Mouse (Mus musculus): Measurements from ENCODE around the gene Ccnd3. TPM values are rescaled to one million over a fixed set of nuclear protein-coding genes. Genes with fewer than 3 reads are reported as not detected.

The Ccnd3 gene
- polyA plus RNA-seq, 1 experiment from 2014 or later, result 451 TPM

DNA sequence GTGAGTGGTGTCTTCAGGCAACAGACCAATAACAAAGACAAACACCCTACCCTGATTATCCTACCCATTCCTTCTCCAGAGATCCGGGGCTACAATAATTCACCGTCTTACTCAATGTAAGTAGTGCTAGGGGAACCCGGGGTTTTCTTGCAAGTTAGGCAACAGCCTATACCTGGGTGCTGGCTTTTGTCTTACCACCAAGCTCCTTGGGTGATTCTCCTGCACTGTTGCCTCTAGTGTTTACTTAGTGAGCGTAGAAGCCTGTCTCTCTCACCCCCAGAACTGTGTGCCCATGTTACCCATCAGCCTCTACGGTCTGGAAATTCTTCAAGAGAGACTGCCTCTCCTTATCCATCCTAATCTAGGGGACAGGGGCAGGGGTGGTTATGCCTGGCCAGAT lies 623 bp upstream of the Ccnd3 start:
- peaks cover 59% of the 10 kb centered on the region for H3K4me1 ChIP-seq
- H3K27me3 ChIP-seq (replicated peaks), result no peaks in the 10 kb centered on the region
- ATAC-seq (ENCODE audit: extremely low read depth, insufficient number of reproducible peaks, low FRiP score, low TSS enrichment), result no peak
- H3K4me3 ChIP-seq, result peak overlapping the region; percentile 59
- H3K9ac ChIP-seq, result peak overlapping the region; percentile 86
- peaks cover 16% of the 10 kb centered on the region for H3K36me3 ChIP-seq
- peak overlapping the region; percentile 76; the same call in 1 of the 2 replicates for H3K27ac ChIP-seq (replicated peaks)
- peak overlapping the region; percentile 87 for H3K4me2 ChIP-seq
- no peaks in the 10 kb centered on the region for H3K9me3 ChIP-seq
- 62% methylated on average over 5 of the region's 5 CpGs for WGBS

DNA sequence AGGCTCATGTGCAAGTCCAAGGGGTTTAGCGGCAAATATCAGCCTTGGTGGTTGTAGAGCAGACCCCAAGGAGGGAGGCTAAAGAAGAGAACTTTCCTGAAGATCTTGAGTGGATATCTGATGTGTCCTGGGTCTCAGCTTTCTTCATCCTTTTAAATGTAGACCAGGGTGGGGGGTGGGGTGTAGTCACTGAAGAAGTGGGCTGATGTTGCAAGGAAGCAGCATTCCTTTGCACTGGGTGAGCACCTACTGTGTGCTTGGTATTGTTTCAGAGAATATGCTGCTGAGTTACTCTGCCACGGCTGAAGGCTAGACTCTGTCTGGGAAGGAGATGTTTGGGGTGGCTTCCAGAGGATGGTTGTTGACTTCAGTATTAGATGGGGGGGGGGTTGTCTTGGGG lies 715 bp downstream of the Ccnd3 start:
- H3K4me1 ChIP-seq, result peaks cover 63% of the 10 kb centered on the region
- H3K27me3 ChIP-seq (replicated peaks), result no peaks in the 10 kb centered on the region
- ATAC-seq (ENCODE audit: extremely low read depth, insufficient number of reproducible peaks, low FRiP score, low TSS enrichment), result no peak
- H3K4me3 ChIP-seq, result peak overlapping the region; percentile 59
- peaks cover 5% of the 10 kb centered on the region for H3K36me3 ChIP-seq
- WGBS, result 61% methylated on average over 2 of the region's 2 CpGs
- H3K9ac ChIP-seq, result peak overlapping the region; percentile 86
- no peaks in the 10 kb centered on the region for H3K9me3 ChIP-seq
- peak overlapping the region; percentile 87 for H3K4me2 ChIP-seq
- peak overlapping the region; percentile 76 for H3K27ac ChIP-seq (replicated peaks)

DNA sequence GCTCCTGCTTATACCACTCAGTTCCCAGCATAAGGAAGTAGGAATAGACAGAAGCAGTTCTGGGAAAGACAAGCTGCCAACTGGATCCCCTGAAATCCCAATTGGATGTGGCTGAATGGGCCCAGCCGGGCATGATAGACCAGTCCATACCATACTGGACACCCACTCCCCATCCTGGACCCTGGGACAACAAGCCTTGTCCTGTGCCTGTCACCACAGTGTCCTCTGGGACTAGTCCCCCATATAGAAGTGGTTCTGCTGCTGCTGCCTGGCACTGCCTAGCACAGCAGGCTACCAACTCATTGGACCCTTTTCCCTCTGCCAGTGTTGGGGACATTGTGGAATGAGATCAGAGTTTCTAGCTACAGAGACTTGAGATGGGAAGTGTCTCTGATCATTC lies 1.2 kb downstream of the Ccnd3 start:
- H3K4me3 ChIP-seq, result peak overlapping the region; percentile 4; the same call in 1 of the 2 replicates
- peak overlapping the region; percentile 86; the same call in 1 of the 2 replicates for H3K9ac ChIP-seq
- peaks cover 62% of the 10 kb centered on the region for H3K4me1 ChIP-seq
- no peak overlapping the region for H3K27ac ChIP-seq (replicated peaks)
- no peak for ATAC-seq (ENCODE audit: extremely low read depth, insufficient number of reproducible peaks, low FRiP score, low TSS enrichment)
- WGBS, result 95% methylated on average over 1 of the region's 1 CpGs
- no peaks in the 10 kb centered on the region for H3K27me3 ChIP-seq (replicated peaks)
- no peaks in the 10 kb centered on the region for H3K9me3 ChIP-seq
- H3K36me3 ChIP-seq, result peaks cover under 1% of the 10 kb centered on the region; the same call in 1 of the 2 replicates
- peak overlapping the region; percentile 87 for H3K4me2 ChIP-seq

DNA sequence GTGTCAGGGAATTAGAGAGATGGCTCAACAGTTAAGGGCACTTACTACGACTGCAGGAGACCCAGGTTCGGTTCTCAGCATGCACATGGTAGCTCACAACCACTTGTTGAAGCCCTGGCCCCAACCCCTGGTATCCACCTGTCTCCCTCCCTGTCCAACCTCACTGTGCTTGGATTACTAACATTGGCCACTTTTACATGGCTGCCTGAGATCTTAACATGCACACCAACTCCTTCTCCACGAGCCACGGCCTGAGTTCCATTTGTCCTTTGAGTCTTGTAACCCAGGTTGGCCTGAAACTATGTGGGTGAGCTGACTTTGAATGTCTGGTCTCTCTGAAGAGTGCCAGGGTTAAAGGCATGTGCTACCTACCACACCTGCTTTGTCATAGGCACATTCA lies 1.8 kb downstream of the Ccnd3 start:
- no peaks in the 10 kb centered on the region for H3K36me3 ChIP-seq
- no peak overlapping the region for H3K27ac ChIP-seq (replicated peaks)
- H3K27me3 ChIP-seq (replicated peaks), result no peaks in the 10 kb centered on the region
- H3K4me2 ChIP-seq, result no peak overlapping the region
- ATAC-seq (ENCODE audit: extremely low read depth, insufficient number of reproducible peaks, low FRiP score, low TSS enrichment), result no peak
- WGBS, result 86% methylated on average over 4 of the region's 4 CpGs
- no peak overlapping the region for H3K4me3 ChIP-seq
- H3K9me3 ChIP-seq, result no peaks in the 10 kb centered on the region
- no peak overlapping the region for H3K9ac ChIP-seq
- H3K4me1 ChIP-seq, result peaks cover 61% of the 10 kb centered on the region

DNA sequence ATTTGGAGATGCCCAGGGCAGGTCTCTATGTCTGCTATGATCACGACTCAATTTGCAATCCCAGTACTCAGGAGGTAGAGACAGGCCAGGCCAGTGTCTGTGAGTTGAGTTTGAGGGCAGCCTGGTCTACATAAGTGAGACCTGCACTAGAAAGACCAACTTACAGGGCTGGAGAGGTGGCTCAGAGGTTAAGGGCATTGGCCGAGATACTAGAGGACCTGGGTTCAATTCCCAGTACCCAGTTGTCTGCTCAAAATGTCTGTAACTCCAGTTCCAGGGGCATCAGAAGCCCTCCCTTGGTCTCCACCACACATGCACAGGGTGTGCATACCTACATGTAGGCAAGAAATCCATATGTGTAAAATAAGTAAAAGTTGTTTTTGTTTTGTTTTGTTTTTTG lies 2.7 kb downstream of the Ccnd3 start:
- Histone ChIP-seq H3K9me3 (no peaks in the 10 kb centered on the region), H3K4me2 (peak overlapping the region; percentile 66)
- ATAC-seq (ENCODE audit: extremely low read depth, insufficient number of reproducible peaks, low FRiP score, low TSS enrichment), result no peak

DNA sequence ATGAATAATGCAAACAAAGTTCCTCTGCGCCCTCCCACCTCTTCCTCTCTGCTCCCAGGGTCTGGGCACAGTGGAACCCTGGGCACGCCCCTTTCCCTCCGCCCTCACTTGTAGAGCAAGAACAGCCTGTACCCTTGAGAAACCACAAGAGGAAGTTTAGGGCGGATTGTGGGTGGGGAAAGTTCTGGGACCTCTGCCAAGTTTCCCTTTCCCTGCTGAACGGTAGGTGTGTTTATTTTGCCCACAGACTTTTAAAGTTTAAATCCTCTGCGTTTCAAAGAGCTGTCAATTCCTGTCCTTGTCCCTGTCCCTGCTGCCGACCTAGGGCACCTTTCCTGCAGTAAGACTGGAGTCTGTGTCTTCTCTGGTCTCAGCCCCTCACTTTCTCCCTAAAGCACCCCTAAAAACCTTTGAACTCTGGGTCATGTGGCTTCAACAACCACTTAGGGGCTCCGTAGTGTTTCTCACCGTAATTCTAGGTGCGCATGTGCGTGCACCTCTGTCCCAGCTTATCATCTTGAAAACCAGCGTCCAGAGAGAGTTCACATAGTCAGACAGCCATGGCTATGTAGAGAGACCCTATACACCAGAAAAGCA lies 3.3 kb downstream of the Ccnd3 start:
- Histone ChIP-seq H3K36me3 (no peaks in the 10 kb centered on the region), H3K9ac (peak overlapping the region; percentile 76)

More for the DNA sequence above, 2.7 kb downstream of the Ccnd3 start:
- Histone ChIP-seq H3K4me3 (peak overlapping the region; percentile 43; the same call in 1 of the 2 replicates), H3K4me1 (peaks cover 66% of the 10 kb centered on the region), H3K27ac (replicated peaks) (peak overlapping the region; percentile 96), H3K9ac (peak overlapping the region; percentile 8; the same call in 1 of the 2 replicates), H3K27me3 (replicated peaks) (no peaks in the 10 kb centered on the region), H3K36me3 (no peaks in the 10 kb centered on the region)
- 71% methylated on average over 2 of the region's 2 CpGs for WGBS

DNA sequence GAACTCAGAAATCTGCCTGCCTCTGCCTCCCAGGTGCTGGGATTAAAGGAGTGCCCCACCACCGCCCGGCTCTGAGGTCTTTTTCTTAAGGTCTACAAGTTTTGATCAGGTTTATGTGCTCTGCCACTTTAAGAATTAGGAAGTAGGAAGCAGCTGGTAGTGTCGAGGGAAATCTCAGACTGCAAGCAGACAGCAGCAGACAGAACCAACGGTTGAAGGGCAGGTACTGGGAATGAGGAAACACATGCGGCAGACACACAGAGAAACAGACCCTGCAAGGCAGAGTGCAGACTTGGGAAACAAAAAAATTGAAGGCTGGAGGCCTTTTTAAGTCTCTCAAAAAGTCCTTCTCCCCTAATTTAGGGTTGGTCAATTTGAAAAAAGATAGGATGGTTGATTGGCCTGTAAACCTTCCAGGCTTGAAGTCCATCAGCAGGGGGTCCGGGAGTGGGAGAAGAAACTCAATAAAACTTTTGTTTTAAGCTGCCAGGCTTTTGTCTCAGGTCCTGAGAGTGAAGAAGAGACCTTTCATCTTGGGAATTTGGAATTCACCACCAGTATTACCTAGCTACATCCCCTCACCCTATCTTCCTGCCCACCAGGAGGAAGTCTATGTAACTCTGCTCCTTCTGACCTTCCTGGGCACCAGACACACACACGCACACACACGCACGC lies 4.3 kb downstream of the Ccnd3 start:
- Histone ChIP-seq H3K9me3 (no peaks in the 10 kb centered on the region), H3K36me3 (no peaks in the 10 kb centered on the region), H3K4me1 (peaks cover 78% of the 10 kb centered on the region), H3K4me3 (no peak overlapping the region), H3K9ac (peak overlapping the region; percentile 16; the same call in 1 of the 2 replicates), H3K4me2 (no peak overlapping the region), H3K27me3 (replicated peaks) (no peaks in the 10 kb centered on the region), H3K27ac (replicated peaks) (peak overlapping the region; percentile 70)
- WGBS, result 62% methylated on average over 9 of the region's 9 CpGs
- ATAC-seq (ENCODE audit: extremely low read depth, insufficient number of reproducible peaks, low FRiP score, low TSS enrichment), result no peak

More for the DNA sequence above, 3.3 kb downstream of the Ccnd3 start:
- Histone ChIP-seq H3K4me2 (peak overlapping the region; percentile 66), H3K9me3 (no peaks in the 10 kb centered on the region), H3K27me3 (replicated peaks) (no peaks in the 10 kb centered on the region), H3K27ac (replicated peaks) (peak overlapping the region; percentile 96), H3K4me3 (peak overlapping the region; percentile 43), H3K4me1 (peaks cover 71% of the 10 kb centered on the region)
- ATAC-seq (ENCODE audit: extremely low read depth, insufficient number of reproducible peaks, low FRiP score, low TSS enrichment), result peak; percentile 52; the same call in 1 of the 2 replicates
- 15% methylated on average over 12 of the region's 12 CpGs for WGBS

DNA sequence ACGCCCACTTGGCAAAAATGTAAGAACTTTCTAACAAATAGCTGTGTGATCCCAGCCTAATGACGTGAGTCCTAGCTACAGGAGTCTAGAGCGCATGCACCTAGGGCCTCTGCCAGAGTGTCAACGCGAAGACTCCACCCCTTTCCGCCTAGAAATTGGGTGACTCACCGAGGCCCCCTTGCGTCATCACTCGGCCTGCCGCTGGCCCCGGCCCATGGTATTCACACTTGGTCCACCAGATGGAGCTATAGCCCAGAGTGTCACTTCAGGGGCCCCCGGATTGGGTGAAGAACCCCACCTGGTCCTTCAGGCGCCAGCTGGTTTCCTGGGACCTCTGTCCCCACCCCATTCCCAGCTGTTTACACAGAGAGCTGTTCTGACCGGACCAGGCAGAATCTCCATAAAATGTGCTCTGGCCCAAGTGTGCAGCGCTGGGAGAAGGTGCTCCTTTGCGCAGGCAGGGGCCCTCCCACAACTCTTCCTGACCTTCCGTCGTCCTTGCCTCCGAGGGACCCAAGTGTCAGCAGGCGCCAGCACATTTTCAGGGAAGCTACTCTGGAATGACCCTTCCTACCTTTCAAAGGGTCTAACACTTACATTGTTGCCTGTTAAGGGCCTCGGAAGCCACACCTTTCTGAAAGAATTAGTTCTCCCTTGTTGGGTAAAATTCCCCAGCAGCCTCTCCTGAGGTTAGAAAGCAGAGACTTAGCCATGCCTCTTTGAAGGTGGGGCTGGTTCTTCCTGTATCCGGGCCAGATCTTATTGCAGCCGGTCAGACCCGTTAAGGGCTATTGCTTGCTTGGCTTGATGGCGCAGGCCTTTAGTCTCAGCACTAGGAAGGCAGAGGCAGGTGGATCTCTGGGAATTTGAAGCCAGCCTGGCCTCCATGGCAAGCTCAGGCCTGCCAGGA lies 6.5 kb downstream of the Ccnd3 start:
- Histone ChIP-seq H3K27me3 (replicated peaks) (no peaks in the 10 kb centered on the region), H3K4me2 (peak overlapping the region; percentile 67), H3K4me3 (peak overlapping the region; percentile 40), H3K36me3 (peaks cover 4% of the 10 kb centered on the region; the same call in 1 of the 2 replicates), H3K4me1 (peaks cover 66% of the 10 kb centered on the region), H3K9me3 (no peaks in the 10 kb centered on the region), H3K9ac (peak overlapping the region; percentile 79), H3K27ac (replicated peaks) (peak overlapping the region; percentile 94)
- ATAC-seq (ENCODE audit: extremely low read depth, insufficient number of reproducible peaks, low FRiP score, low TSS enrichment), result peak; percentile 86
- 6% methylated on average over 25 of the region's 25 CpGs for WGBS

DNA sequence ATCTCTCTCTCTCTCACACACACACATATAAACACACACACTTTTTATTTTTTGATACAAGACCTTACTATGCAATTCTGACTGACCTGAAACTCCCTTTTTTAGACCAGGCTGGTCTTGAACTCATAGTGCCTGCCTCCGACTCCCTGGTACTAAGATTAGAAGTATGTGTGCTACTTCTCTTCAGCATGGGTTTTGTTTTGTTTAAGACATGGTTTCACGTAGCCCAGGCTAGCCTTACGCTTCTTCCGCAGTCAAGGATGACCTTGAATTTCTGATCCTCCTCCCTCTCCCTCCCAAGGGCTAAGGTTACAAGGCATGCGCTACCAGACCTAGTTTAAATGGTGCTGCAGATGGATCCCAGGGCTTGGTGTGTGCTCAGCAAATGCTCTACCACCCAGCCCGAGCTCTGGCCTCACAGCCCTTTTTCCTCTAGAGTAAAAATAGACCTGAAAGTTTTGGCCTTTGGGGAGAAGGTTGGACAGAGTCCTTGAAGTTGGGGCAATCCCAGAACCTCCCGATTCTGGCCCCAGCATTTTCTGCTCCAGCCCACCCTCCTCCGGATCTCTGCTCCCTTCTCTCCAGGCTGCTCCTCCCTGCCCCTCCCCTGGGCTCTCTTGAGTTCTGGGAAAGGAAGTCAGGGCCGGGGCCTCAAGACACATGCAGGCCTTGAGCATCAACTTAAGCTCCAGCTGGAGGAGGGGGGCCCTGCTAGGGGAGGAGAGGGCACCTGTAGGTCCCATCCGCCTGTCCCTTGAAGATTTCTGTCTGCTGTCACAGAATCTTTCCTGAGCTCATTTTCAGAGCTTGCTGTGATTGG lies 8.3 kb downstream of the Ccnd3 start:
- Histone ChIP-seq H3K4me2 (no peak overlapping the region), H3K4me3 (no peak overlapping the region), H3K9ac (peak overlapping the region; percentile 63), H3K27me3 (replicated peaks) (no peaks in the 10 kb centered on the region), H3K9me3 (no peaks in the 10 kb centered on the region), H3K36me3 (peaks cover 5% of the 10 kb centered on the region; the same call in 1 of the 2 replicates), H3K27ac (replicated peaks) (peak overlapping the region; percentile 78), H3K4me1 (peaks cover 68% of the 10 kb centered on the region)
- WGBS, result 61% methylated on average over 10 of the region's 10 CpGs
- ATAC-seq (ENCODE audit: extremely low read depth, insufficient number of reproducible peaks, low FRiP score, low TSS enrichment), result no peak

DNA sequence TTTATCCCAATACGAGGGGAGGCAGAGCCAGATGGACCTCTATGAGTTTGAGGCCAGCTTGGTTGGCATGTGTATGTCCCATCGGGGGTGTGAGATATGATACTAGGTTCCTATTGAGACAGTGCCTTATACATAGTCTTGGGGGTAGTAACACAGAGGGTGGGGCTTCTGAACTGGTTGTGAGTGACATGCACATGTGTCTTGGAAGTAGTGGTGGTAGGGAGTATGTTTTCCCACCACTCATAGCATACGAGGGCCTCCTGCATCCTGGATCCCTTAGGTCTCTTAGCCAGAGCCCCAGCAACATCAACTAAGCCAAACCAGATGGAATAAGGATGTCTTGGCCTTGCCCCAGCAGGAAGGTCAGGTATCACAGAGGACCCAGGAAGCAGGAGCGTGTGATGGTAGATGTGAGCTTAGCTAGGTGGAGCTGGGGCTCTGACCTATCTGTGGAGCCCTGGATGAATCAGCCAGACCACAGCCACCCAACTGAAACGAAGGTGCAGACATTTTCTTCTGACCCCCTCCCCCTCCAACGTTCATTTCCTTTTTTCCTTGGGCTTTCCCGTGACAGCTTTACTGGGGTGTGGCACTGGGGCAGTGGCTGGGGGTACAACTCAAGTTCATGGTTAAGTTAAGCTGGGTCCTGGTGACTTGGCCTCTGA lies 10.5 kb downstream of the Ccnd3 start:
- 80% methylated on average over 7 of the region's 7 CpGs for WGBS
- H3K9me3 ChIP-seq, result no peaks in the 10 kb centered on the region
- H3K4me1 ChIP-seq, result peaks cover 76% of the 10 kb centered on the region

More for the DNA sequence above, 10.5 kb downstream of the Ccnd3 start:
- Histone ChIP-seq H3K4me3 (no peak overlapping the region), H3K4me2 (no peak overlapping the region), H3K27me3 (replicated peaks) (no peaks in the 10 kb centered on the region), H3K27ac (replicated peaks) (no peak overlapping the region), H3K36me3 (peaks cover 5% of the 10 kb centered on the region; the same call in 1 of the 2 replicates), H3K9ac (no peak overlapping the region)
- ATAC-seq (ENCODE audit: extremely low read depth, insufficient number of reproducible peaks, low FRiP score, low TSS enrichment), result no peak

Measured in heart, embryonic 13.5 days (tissue).